Mouse (Mus musculus) forebrain, postnatal 0 days (tissue): ENCODE measurements around the gene Zfp61. TPM values are rescaled to one million over a fixed set of nuclear protein-coding genes. Genes with fewer than 3 reads are reported as not detected.
"Not testable (repeated sequence)": the region's sequence is repeated elsewhere in the genome, so short reads cannot be mapped to it uniquely, and the experiment has no call there.

Source experiments
- ATAC-seq: fragments of 200-750 bp; cut with Nextera tagmentation; 2 replicates; pipeline ENCODE4 v1.8.0; 2017; ENCODE audit warnings: mild to moderate bottlenecking, moderate library complexity
- DNase-seq: peaks from one replicate; pipeline ENCODE4 v3.0.0-alpha.2; 2015
- H3K27ac ChIP-seq: fragments of 300-500 bp; sonication (generic); 2 replicates; pipeline ENCODE4 v1.5.1; 2014; ENCODE audit warnings: low read depth, mild to moderate bottlenecking, antibody characterized with exemption, low read length, moderate library complexity, mixed read lengths
- H3K27me3 ChIP-seq: fragments of 300-500 bp; sonication (generic); 2 replicates; pipeline ENCODE4 v1.6.1; 2014; ENCODE audit warnings: mild to moderate bottlenecking, low read length, mixed read lengths; ENCODE audit not compliant: insufficient read depth
- H3K36me3 ChIP-seq: fragments of 300-500 bp; sonication (generic); 2 replicates; pipeline ENCODE4 v1.6.1; 2014; ENCODE audit warnings: mild to moderate bottlenecking, moderate library complexity; ENCODE audit not compliant: insufficient read depth
- H3K4me1 ChIP-seq: fragments of 300-500 bp; sonication (generic); 2 replicates; pipeline ENCODE4 v1.6.1; 2014; ENCODE audit warnings: antibody characterized with exemption; ENCODE audit not compliant: insufficient read depth
- H3K4me2 ChIP-seq: fragments of 300-500 bp; sonication (generic); 2 replicates; pipeline ENCODE4 v1.6.1; 2014; ENCODE audit warnings: low read depth, mild to moderate bottlenecking, moderate library complexity
- H3K4me3 ChIP-seq: fragments of 300-500 bp; sonication (generic); 2 replicates; pipeline ENCODE4 v1.5.1; 2014; ENCODE audit warnings: low read depth, low read length, mixed read lengths
- H3K9ac ChIP-seq: fragments of 300-500 bp; sonication (generic); 2 replicates; pipeline ENCODE4 v1.6.1; 2014; ENCODE audit warnings: mild to moderate bottlenecking
- H3K9me3 ChIP-seq: fragments of 300-500 bp; sonication (generic); 2 replicates; pipeline ENCODE4 v1.6.1; 2016; ENCODE audit warnings: low read length
- CTCF ChIP-seq: sonication (generic); IDR thresholded peaks from 2 replicates; pipeline ENCODE4 v1.5.1; 2016; ENCODE audit warnings: antibody characterized with exemption, control low read depth, low read depth
- WGBS: fragments of 180-500 bp; shearing (Covaris S2); extraction: QIAGEN DNeasy Blood & Tissue Kit; methylation state at CpG from one replicate; pipeline ENCODE4 v1.1.7; 2014; 5-methylcytosine and 5-hydroxymethylcytosine counted together
- polyA plus RNA-seq: library from polyadenylated mRNA; unstranded; fragments of >200 nt; fragmentation: Nextera tagmentation; extraction: Ambion mirVana; gene quantifications from 2 replicates; pipeline ENCODE4 v1.2.1, GENCODE M21; 2015
- total RNA-seq: library from RNA; depleted of rRNA; stranded (reverse); fragments of >200 nt; gene quantifications from 2 replicates; pipeline ENCODE4 v1.2.3, GENCODE M21; 2014

The Zfp61 gene
- total and polyA plus RNA-seq, 2 experiments from 2014 or later = 30.8 to 32.9 TPM

GRCm38 (mm10) chr7:24290106-24290693 lies 10.8 kb downstream of the Zfp61 start:
- Histone ChIP-seq H3K4me1 (no peaks in the 10 kb centered on the region), H3K36me3 (peaks cover 74% of the 10 kb centered on the region), H3K9ac (no peak overlapping the region), H3K4me2 (no peak overlapping the region), H3K9me3 (no peaks in the 10 kb centered on the region), H3K27me3 (no peaks in the 10 kb centered on the region), H3K27ac (no peak overlapping the region), H3K4me3 (no peak overlapping the region)
- WGBS = 98% methylated on average over 4 of the region's 4 CpGs
- ATAC-seq = no peak; the same call in 1 of the 2 replicates
- TF ChIP-seq CTCF = no peak
- no peak for DNase-seq

GRCm38 (mm10) chr7:24288512-24288911 lies 12.5 kb downstream of the Zfp61 start:
- no peak overlapping the region for H3K27ac ChIP-seq
- H3K36me3 ChIP-seq = peaks cover 57% of the 10 kb centered on the region
- ATAC-seq (peak; percentile 61), DNase-seq (peak; percentile 36)
- WGBS = 83% methylated on average over 6 of the region's 6 CpGs
- H3K4me3 ChIP-seq = no peak overlapping the region
- no peaks in the 10 kb centered on the region for H3K27me3 ChIP-seq
- no peak overlapping the region for H3K9ac ChIP-seq
- TF ChIP-seq CTCF = no peak
- H3K4me1 ChIP-seq = no peaks in the 10 kb centered on the region
- no peaks in the 10 kb centered on the region for H3K9me3 ChIP-seq
- no peak overlapping the region for H3K4me2 ChIP-seq

- peaks cover 48% of the 10 kb centered on the region for H3K36me3 ChIP-seq
Measured at GRCm38 (mm10) chr7:24287670-24288069, 13.4 kb downstream of the Zfp61 start.

GRCm38 (mm10) chr7:24286916-24287315 lies 14.1 kb downstream of the Zfp61 start:
- Histone ChIP-seq H3K4me1 (no peaks in the 10 kb centered on the region), H3K27ac (no peak overlapping the region), H3K27me3 (no peaks in the 10 kb centered on the region), H3K4me2 (no peak overlapping the region), H3K36me3 (peaks cover 41% of the 10 kb centered on the region), H3K4me3 (no peak overlapping the region), H3K9ac (no peak overlapping the region), H3K9me3 (no peaks in the 10 kb centered on the region)
- DNase-seq (no peak), ATAC-seq (no peak)
- no peak for TF ChIP-seq CTCF
- WGBS = 84% methylated on average over 4 of the region's 4 CpGs

More at GRCm38 (mm10) chr7:24287670-24288069, 13.4 kb downstream of the Zfp61 start:
- no peak overlapping the region for H3K4me2 ChIP-seq
- no peak overlapping the region for H3K4me3 ChIP-seq
- 84% methylated on average over 5 of the region's 5 CpGs for WGBS
- TF ChIP-seq CTCF = no peak
- no peak overlapping the region for H3K9ac ChIP-seq
- no peaks in the 10 kb centered on the region for H3K27me3 ChIP-seq
- DNase-seq (no peak), ATAC-seq (no peak)
- H3K4me1 ChIP-seq = no peaks in the 10 kb centered on the region
- H3K27ac ChIP-seq = no peak overlapping the region
- no peaks in the 10 kb centered on the region for H3K9me3 ChIP-seq

GRCm38 (mm10) chr7:24286090-24286489 lies 14.9 kb downstream of the Zfp61 start:
- no peaks in the 10 kb centered on the region for H3K27me3 ChIP-seq
- whole genome bisulfite sequencing = 54% methylated on average over 4 of the region's 4 CpGs
- DNase-seq (no peak), ATAC-seq (no peak)
- H3K4me3 ChIP-seq = no peak overlapping the region
- no peaks in the 10 kb centered on the region for H3K4me1 ChIP-seq
- no peak overlapping the region for H3K4me2 ChIP-seq
- TF ChIP-seq CTCF = no peak
- H3K36me3 ChIP-seq = peaks cover 32% of the 10 kb centered on the region
- H3K27ac ChIP-seq = no peak overlapping the region
- H3K9me3 ChIP-seq = no peaks in the 10 kb centered on the region
- no peak overlapping the region for H3K9ac ChIP-seq

GRCm38 (mm10) chr7:24280858-24281145 lies 20.2 kb downstream of the Zfp61 start:
- Histone ChIP-seq H3K4me3 (no peak overlapping the region), H3K27ac (no peak overlapping the region), H3K9me3 (no peaks in the 10 kb centered on the region), H3K9ac (no peak overlapping the region), H3K36me3 (0 out of 2 replicates have a peak, but pooled peaks cover 5% of the 10 kb centered on the region), H3K4me1 (no peaks in the 10 kb centered on the region), H3K4me2 (no peak overlapping the region), H3K27me3 (no peaks in the 10 kb centered on the region)
- no peak for DNase-seq
- WGBS = 55% methylated on average over 4 of the region's 4 CpGs
- TF ChIP-seq CTCF = no peak
- ATAC-seq = no peak

GRCm38 (mm10) chr7:24280031-24280857 lies 20.8 kb downstream of the Zfp61 start:
- DNase-seq (no peak), ATAC-seq (no peak; the same call in 1 of the 2 replicates)
- Histone ChIP-seq H3K36me3 (peaks cover 7% of the 10 kb centered on the region; the same call in 1 of the 2 replicates), H3K4me3 (no peak overlapping the region), H3K9me3 (no peaks in the 10 kb centered on the region), H3K27me3 (no peaks in the 10 kb centered on the region), H3K4me2 (no peak overlapping the region), H3K4me1 (no peaks in the 10 kb centered on the region), H3K27ac (no peak overlapping the region), H3K9ac (no peak overlapping the region)
- 66% methylated on average over 10 of the region's 10 CpGs for WGBS
- no peak for TF ChIP-seq CTCF

- not testable (repeated sequence) for H3K27ac ChIP-seq, H3K27me3 ChIP-seq, H3K4me3 ChIP-seq, H3K9me3 ChIP-seq, DNase-seq, H3K4me1 ChIP-seq, H3K4me2 ChIP-seq, ATAC-seq, H3K9ac ChIP-seq
- 85% methylated on average over 3 of the region's 3 CpGs for WGBS
- H3K36me3 ChIP-seq = peaks cover 21% of the 10 kb centered on the region; the same call in 1 of the 2 replicates
Measured at GRCm38 (mm10) chr7:24278771-24279170, 22.3 kb downstream of the Zfp61 start.
